Mouse (Mus musculus): ENCODE measurements around the gene Ppp1r12a. TPM values are rescaled to one million over a fixed set of nuclear protein-coding genes. Genes with fewer than 3 reads are reported as not detected.
A peak's percentile ranks its signal among the peaks of the same experiment; 100 is the strongest.

Ppp1r12a gene
- total RNA-seq, 2 experiments from 2014 or later, result 145 to 150 TPM

DNA sequence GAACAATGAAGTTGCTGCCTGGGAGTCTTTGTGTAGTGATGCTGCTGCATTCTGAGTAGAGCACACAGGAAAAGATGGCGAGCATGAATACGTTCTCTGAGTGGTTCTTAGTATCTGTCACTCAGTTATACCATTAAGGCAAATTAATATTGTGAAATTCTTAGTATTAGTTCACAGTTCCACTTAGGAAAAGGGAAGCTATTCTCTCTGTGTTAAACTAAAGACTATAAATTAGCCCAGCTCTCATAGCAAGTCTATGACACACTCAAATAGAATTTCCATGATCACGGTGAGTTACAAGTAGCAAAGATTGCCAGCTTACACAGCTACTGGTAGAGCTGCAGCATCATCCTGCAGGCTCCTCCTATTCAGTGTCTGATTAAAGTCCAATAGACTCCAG lies 23.3 kb downstream of the Ppp1r12a start:
- intact Hi-C loops (cut with DNase I), result no loop called here
- H3K27ac ChIP-seq, result peak overlapping the region; percentile 29; the same call in 1 of the 2 replicates
- H3K4me3 ChIP-seq, result no peak overlapping the region
- DNase-seq (ENCODE audit: extremely low spot score in 1 of 2, low spot score in 2 of 2), result no peak
- TF ChIP-seq CTCF (IDR thresholded peaks at IDR 0.05), result no peak

DNA sequence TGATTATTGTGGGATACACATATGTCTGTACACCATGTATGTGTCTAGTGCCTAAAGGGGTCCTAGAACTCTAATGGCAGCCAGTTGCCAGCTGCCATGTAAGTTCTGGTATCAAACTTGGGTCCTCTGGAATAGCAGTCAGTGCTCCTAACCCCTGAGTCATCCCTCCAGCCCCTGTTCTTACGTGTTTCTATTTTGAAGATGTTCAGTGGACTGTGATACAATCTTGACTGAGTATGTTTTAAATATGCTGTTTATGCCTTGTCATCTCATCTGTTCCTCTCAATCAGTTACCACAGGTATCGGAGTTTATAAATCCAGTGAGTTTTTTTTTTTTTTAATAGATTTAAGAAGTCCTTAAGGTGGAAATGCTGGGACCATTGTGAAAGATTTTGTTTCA lies 27.3 kb downstream of the Ppp1r12a start:
- no peak for TF ChIP-seq CTCF (IDR thresholded peaks at IDR 0.05)
- H3K4me3 ChIP-seq, result no peak overlapping the region
- intact Hi-C loops (cut with DNase I), result no loop called here
- H3K27ac ChIP-seq, result no peak overlapping the region
- no peak for DNase-seq (ENCODE audit: extremely low spot score in 1 of 2, low spot score in 2 of 2)

DNA sequence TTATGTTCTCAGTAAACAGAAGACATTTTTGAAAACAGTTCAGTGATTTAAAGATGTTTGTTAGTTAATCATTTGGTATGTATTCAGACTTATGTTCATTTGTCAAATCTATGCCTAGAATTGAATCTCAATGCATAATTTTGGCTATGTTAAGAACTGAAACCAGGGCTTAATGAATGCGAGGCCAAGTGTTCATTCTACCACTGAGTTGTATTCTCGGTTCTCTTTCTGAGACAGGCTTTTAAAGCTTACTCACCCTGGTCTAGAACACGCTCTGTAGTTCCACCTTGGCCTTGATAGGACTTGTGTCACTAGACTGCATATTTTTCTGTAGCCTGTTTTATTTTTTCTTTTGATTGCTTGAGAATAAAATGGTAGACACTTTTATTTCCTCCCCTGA lies 28.0 kb downstream of the Ppp1r12a start:
- Histone ChIP-seq H3K27ac (no peak overlapping the region), H3K4me3 (no peak overlapping the region)
- intact Hi-C loops (cut with DNase I), result loop anchor here (10.0 kb wide), 1 partner anchor 255 kb away; no protein-coding TSS in a partner anchor
- DNase-seq (ENCODE audit: extremely low spot score in 1 of 2, low spot score in 2 of 2), result no peak
- TF ChIP-seq CTCF (IDR thresholded peaks at IDR 0.05), result no peak

DNA sequence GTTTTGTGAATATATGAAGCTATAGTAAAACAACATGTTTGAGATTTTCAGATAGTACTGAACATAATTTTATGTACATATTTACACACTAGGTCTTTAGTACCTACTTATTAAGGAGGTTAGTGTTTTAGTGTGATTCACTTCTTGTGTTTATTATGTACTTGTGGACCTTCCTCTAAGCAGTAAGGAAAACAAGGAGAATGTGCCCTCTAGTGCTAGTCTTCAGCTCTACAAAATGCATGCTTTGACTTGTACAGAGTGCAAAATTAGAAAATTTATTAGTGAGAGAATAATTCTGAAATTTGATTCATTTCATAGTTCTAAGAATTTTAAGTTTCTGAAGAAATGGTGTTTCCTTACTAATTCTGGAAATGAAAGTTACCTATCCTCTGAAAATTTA lies 28.6 kb downstream of the Ppp1r12a start:
- TF ChIP-seq CTCF (IDR thresholded peaks at IDR 0.05), result peak; percentile 57
- intact Hi-C loops (cut with DNase I), result loop anchor here (10.0 kb wide), 1 partner anchor 256 kb away; no protein-coding TSS in a partner anchor
- Histone ChIP-seq H3K4me3 (no peak overlapping the region), H3K27ac (no peak overlapping the region)
- DNase-seq (ENCODE audit: extremely low spot score in 1 of 2, low spot score in 2 of 2), result no peak

DNA sequence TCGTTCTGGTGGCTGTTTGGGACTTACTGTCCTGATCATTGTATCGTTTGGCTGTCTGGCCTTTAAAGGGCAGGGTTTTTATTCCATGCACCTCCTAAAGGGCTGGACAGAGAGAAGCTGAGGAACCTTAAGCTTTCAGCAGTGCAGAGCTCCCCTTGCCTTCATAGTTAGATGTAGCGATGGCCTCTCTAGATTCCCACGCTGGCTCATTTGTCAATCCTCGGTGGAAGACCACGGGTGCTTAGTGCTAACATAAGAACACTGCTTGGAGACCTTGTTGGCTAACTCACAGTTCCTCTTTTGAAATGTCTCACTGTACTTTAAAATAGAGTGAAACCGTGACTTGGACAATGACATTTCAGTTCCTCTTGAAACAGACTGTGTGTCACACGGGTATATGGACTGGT lies 29.4 kb downstream of the Ppp1r12a start:
- TF ChIP-seq CTCF (IDR thresholded peaks at IDR 0.05), result no peak
- peak overlapping the region; percentile 37 for H3K27ac ChIP-seq
- no peak for DNase-seq (ENCODE audit: extremely low spot score in 1 of 2, low spot score in 2 of 2)
- H3K4me3 ChIP-seq, result no peak overlapping the region
- intact Hi-C loops (cut with DNase I), result loop anchor here (10.0 kb wide), 1 partner anchor 257 kb away; no protein-coding TSS in a partner anchor

DNA sequence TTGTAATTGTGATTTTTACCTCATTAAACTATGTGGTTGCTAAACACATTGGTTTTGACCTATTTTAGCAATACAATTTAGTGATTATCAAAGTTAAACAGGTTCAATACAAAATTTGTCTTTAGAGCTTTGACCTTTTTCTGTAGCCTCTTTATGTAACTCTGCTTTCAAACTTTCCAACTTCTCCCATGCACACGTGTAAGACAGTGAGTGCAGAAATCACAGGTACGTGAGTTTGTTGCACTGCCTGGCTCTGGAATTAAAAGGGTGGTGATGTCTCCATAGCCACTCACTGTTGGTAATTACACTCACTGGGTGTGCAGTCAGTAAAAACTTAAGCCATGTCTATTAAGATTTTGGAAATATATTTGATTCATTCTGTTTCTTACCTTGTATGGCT lies 30.3 kb downstream of the Ppp1r12a start:
- DNase-seq (ENCODE audit: extremely low spot score in 1 of 2, low spot score in 2 of 2), result no peak
- H3K4me3 ChIP-seq, result no peak overlapping the region
- intact Hi-C loops (cut with DNase I), result loop anchor here (10.0 kb wide), 1 partner anchor 258 kb away; no protein-coding TSS in a partner anchor
- TF ChIP-seq CTCF (IDR thresholded peaks at IDR 0.05), result no peak
- H3K27ac ChIP-seq, result no peak overlapping the region

DNA sequence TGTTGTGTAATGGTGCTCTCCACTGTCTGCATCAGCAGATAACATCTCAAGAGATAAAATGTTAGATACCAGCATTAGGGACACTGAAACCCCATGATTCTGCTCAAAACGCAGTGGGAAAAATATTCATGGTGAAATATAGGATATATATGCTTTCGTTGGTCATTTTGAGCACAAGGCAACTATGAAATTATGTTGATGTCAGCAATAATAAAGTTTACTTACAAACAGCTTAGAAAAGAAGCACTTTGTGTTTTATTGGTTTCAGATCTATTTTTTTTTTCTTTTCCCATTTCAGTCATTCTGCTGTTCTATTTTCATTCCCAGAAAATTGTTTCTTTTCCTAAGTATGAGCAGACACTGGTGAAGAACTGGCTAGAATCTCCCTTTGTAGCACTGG lies 34.1 kb downstream of the Ppp1r12a start:
- intact Hi-C loops (cut with DNase I), result loop anchor here (10.0 kb wide), 1 partner anchor 261 kb away; no protein-coding TSS in a partner anchor
- no peak for DNase-seq (ENCODE audit: extremely low spot score in 1 of 2, low spot score in 2 of 2)
- H3K27ac ChIP-seq, result 0 out of 2 replicates have a peak overlapping the region, but pooled peaks have one; percentile 12
- H3K4me3 ChIP-seq, result no peak overlapping the region
- TF ChIP-seq CTCF (IDR thresholded peaks at IDR 0.05), result no peak

DNA sequence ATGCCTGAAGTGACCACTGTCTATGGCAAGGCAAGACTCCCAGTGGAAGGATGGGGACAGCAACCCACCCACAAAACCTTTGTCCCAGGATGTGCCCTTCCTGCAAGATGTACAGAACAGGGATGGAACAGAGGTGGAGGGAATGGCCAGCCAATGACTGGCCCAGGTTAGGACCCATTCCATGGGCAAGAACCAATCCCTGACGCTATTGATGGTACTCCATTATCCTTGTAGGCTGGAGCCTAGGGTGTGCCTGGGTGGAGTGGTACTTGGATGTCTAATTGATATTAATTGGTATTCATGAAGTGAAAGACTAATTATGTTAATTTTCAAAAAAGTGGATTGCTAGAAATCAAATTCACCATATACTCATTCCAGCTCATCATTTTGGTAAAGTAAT lies 35.5 kb downstream of the Ppp1r12a start:
- TF ChIP-seq CTCF (IDR thresholded peaks at IDR 0.05), result no peak
- Histone ChIP-seq H3K4me3 (no peak overlapping the region), H3K27ac (no peak overlapping the region)
- DNase-seq (ENCODE audit: extremely low spot score in 1 of 2, low spot score in 2 of 2), result no peak
- intact Hi-C loops (cut with DNase I), result loop anchor here (10.0 kb wide), 1 partner anchor 263 kb away; no protein-coding TSS in a partner anchor

DNA sequence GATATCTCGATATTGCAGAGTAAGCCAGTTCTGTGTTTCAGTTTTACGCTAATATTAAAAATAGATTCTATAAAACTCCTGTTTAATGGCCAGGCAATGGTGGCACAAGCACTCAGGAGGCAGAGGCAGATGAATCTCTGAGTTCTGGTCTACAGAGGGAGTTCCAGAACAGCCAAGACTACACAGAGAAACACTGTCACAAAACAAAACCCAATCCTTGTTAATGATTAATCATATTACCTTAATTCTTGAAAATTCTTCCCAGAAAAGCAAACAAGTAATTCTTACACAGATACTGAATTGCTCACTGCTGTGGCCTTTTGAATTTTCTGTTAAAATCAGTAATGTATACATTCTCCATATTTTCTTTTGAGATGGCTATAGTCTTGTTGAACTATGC lies 37.0 kb downstream of the Ppp1r12a start:
- no peak overlapping the region for H3K4me3 ChIP-seq

DNA sequence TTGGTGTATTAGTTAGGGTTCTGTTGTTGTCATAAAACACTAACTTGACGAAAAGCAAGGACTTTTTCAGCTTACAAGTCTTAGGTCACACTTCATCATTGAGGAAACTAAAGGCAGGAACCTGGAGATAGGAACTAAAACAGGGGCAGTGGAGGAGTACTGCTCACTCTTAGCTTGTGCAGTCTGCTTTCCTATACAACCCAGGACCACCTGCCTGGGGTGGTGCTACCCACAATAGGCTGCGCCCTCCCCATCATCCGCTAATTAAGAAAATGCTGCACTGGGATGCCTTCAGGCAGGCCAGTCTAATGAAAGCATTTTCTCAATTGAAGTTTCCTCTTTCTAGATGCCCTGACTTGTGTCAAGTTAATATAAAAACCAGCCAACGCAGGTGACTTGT lies 40.1 kb downstream of the Ppp1r12a start:
- DNase-seq (ENCODE audit: extremely low spot score in 1 of 2, low spot score in 2 of 2), result no peak
- Histone ChIP-seq H3K27ac (peak overlapping the region; percentile 6), H3K4me3 (no peak overlapping the region)
- no peak for TF ChIP-seq CTCF (IDR thresholded peaks at IDR 0.05)
- intact Hi-C loops (cut with DNase I), result no loop called here

More for the DNA sequence above, 37.0 kb downstream of the Ppp1r12a start:
- H3K27ac ChIP-seq, result no peak overlapping the region
- no peak for DNase-seq (ENCODE audit: extremely low spot score in 1 of 2, low spot score in 2 of 2)
- TF ChIP-seq CTCF (IDR thresholded peaks at IDR 0.05), result no peak
- intact Hi-C loops (cut with DNase I), result loop anchor here (10.0 kb wide), 1 partner anchor 264 kb away; no protein-coding TSS in a partner anchor

DNA sequence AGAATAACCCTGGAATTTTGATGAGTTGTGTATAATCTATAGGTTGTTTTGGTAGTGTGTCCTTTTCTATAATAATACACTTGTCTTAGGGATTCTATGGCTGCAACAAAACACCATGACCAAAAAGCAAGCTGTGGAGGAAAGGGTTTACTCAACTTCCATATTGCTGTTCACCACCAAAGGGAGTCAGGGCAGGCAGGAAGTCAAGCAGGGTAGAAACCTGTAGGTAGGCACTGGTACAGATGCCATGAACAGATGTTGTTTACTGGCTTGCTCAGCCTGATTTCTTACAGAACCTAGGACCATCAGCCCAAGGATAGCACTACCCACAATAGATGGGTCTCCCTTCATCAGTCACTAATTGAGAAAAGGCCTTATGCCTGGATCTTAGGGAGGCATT lies 41.4 kb downstream of the Ppp1r12a start:
- intact Hi-C loops (cut with DNase I), result no loop called here
- TF ChIP-seq CTCF (IDR thresholded peaks at IDR 0.05), result no peak
- Histone ChIP-seq H3K27ac (no peak overlapping the region), H3K4me3 (no peak overlapping the region)
- DNase-seq (ENCODE audit: extremely low spot score in 1 of 2, low spot score in 2 of 2), result no peak

DNA sequence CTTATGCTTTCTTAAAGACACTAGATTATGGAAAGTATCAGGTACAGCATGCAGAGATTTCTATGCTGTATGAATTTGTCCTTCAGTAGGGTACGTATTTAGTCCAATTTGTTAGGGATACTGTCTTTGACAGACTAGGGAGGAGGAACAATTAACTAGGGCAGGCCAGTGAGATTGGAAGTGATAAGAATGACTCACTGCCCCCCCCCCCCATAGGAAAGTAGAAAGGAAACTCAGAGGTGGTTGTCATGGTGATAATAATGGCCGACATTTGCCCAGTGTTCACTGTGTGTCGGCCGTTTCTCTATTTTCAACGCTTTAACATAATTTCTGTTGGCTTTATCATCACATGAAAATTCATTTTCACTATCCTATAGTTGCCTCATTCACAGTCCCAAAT lies 47.4 kb downstream of the Ppp1r12a start:
- DNase-seq (ENCODE audit: extremely low spot score in 1 of 2, low spot score in 2 of 2), result no peak
- no peak overlapping the region for H3K4me3 ChIP-seq
- no peak for TF ChIP-seq CTCF (IDR thresholded peaks at IDR 0.05)
- no peak overlapping the region for H3K27ac ChIP-seq
- intact Hi-C loops (cut with DNase I), result no loop called here

DNA sequence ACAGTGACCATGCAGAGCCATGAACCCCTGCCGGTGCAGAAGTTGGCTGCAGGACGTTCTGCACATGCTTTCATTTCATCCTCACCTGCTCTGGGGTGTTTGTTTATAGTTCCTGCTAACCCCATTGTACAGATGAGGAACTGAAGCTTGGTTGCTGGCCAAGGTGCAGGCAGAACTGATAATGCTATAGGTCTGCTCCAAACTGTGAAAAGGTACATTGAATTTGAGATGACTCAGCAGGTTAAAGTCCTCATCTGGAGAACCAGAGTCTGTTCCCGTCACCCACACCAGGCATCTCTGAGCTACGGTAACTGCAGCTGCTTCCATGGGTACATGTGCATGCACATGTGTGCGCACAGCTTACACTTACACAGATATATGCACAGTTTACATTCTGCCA lies 62.4 kb downstream of the Ppp1r12a start:
- TF ChIP-seq CTCF (IDR thresholded peaks at IDR 0.05), result no peak
- Histone ChIP-seq H3K4me3 (no peak overlapping the region), H3K27ac (no peak overlapping the region)
- DNase-seq (ENCODE audit: extremely low spot score in 1 of 2, low spot score in 2 of 2), result no peak
- intact Hi-C loops (cut with DNase I), result no loop called here

All from left cerebral cortex, adult 2 months (tissue).